Mouse (Mus musculus): ENCODE measurements around the gene Sergef. TPM values are rescaled to one million over a fixed set of nuclear protein-coding genes. Genes with fewer than 3 reads are reported as not detected.
"Not testable (repeated sequence)": the region's sequence is repeated elsewhere in the genome, so short reads cannot be mapped to it uniquely, and the experiment has no call there.

The Sergef gene
- polyA plus RNA-seq, 1 experiment from 2014 or later: 11.6 TPM

DNA sequence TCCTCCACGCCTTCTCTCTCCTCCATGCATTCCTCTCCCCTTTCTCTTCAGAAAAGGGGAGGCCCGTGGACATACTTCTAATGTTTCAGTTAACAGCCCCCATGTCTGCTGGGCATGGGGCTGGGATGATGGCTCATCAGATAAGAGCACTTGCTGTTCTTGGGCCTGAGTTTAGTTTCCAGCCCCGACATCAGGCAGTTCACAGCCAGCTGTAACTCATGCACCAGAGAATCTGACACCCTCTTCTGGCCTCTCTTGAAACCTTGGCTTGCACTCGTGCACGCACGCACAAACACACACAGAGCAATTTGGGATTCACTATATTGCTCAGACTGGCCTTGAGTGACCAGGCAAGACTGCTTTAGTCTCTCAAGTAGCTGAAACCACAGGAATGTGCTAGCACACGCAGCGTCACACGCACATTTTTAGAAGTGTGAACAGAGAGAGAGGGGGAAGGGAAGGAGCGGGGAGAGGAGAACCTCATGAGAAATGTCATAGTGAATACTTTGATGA, 32.6 kb upstream of the Sergef start, which contains the start of gene Tph1:
Gene Tph1 (minus strand): TSS at position 378 of the 513 bp plus-strand sequence.
- no peaks in the 10 kb centered on the region for H3K27me3 ChIP-seq (ENCODE audit: control insufficient read depth, insufficient read depth, low read length)
- ATAC-seq (replicated peaks; ENCODE audit: insufficient number of reproducible peaks, low FRiP score, low TSS enrichment, low read depth): no peak
- H3K27ac ChIP-seq (replicated peaks; ENCODE audit: low read depth, low read length): no peak within 1 kb of the TSS
- no peaks in the 10 kb centered on the region for H3K36me3 ChIP-seq (replicated peaks; ENCODE audit: control insufficient read depth, insufficient read depth, low read depth, low read length)
- DNase-seq (ENCODE audit: low spot score): no peak
- no peak within 1 kb of the TSS for H3K4me3 ChIP-seq (ENCODE audit: low read depth, low read length)
- no peaks in the 10 kb centered on the region for H3K9me3 ChIP-seq (replicated peaks; ENCODE audit: control insufficient read depth, low read length)
- 52% methylated on average over 10 of the region's 10 CpGs for WGBS
- H3K4me2 ChIP-seq (ENCODE audit: low read depth, low read length): no peak within 1 kb of the TSS
- H3K9ac ChIP-seq (replicated peaks; ENCODE audit: low read length): no peak within 1 kb of the TSS
- no peaks in the 10 kb centered on the region; the same call in 1 of the 2 replicates for H3K4me1 ChIP-seq (ENCODE audit: control insufficient read depth, insufficient read depth, low read length)

- no peak; the same call in 1 of the 2 replicates for ATAC-seq (replicated peaks; ENCODE audit: insufficient number of reproducible peaks, low FRiP score, low TSS enrichment, low read depth)
These were observed 27.6 kb upstream of the Sergef start for GRCm38 (mm10) chr7:46667256-46667655.

DNA sequence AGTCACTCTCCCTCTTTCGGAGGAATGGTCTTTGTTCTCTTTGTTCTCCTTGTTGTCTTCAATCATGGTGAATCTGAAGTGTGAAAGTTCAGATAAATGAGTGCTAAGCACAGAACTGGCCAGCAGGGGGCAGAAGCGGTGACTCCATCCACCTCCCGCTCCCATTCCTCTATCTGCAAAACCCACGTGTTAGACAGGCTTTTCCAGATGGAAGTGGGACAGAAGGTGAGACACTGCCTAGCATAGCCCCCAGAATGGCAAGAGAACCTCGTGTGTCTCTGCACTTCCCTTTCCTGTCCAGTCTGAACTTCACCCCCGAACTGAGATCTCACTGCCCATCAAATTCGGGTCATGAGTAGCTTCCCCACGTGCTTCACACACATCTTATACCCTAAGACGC, 25.6 kb upstream of the Sergef start:
- H3K9me3 ChIP-seq (replicated peaks; ENCODE audit: control insufficient read depth, low read length): no peaks in the 10 kb centered on the region
- no peak overlapping the region for H3K9ac ChIP-seq (replicated peaks; ENCODE audit: low read length)
- H3K36me3 ChIP-seq (replicated peaks; ENCODE audit: control insufficient read depth, insufficient read depth, low read depth, low read length): no peaks in the 10 kb centered on the region
- 37% methylated on average over 9 of the region's 9 CpGs for WGBS
- no peak overlapping the region for H3K4me3 ChIP-seq (ENCODE audit: low read depth, low read length)
- no peaks in the 10 kb centered on the region for H3K4me1 ChIP-seq (ENCODE audit: control insufficient read depth, insufficient read depth, low read length)
- no peak overlapping the region for H3K4me2 ChIP-seq (ENCODE audit: low read depth, low read length)
- no peak for ATAC-seq (replicated peaks; ENCODE audit: insufficient number of reproducible peaks, low FRiP score, low TSS enrichment, low read depth)
- peak; percentile 59 for DNase-seq (ENCODE audit: low spot score)
- H3K27me3 ChIP-seq (ENCODE audit: control insufficient read depth, insufficient read depth, low read length): no peaks in the 10 kb centered on the region
- no peak overlapping the region for H3K27ac ChIP-seq (replicated peaks; ENCODE audit: low read depth, low read length)

More at GRCm38 (mm10) chr7:46667256-46667655, 27.6 kb upstream of the Sergef start:
- Histone ChIP-seq H3K9ac (replicated peaks; ENCODE audit: low read length) (no peak overlapping the region), H3K36me3 (replicated peaks; ENCODE audit: control insufficient read depth, insufficient read depth, low read depth, low read length) (no peaks in the 10 kb centered on the region), H3K27ac (replicated peaks; ENCODE audit: low read depth, low read length) (no peak overlapping the region), H3K4me3 (ENCODE audit: low read depth, low read length) (no peak overlapping the region), H3K9me3 (replicated peaks; ENCODE audit: control insufficient read depth, low read length) (no peaks in the 10 kb centered on the region), H3K4me2 (ENCODE audit: low read depth, low read length) (peak overlapping the region; percentile 39), H3K4me1 (ENCODE audit: control insufficient read depth, insufficient read depth, low read length) (no peaks in the 10 kb centered on the region; the same call in 1 of the 2 replicates), H3K27me3 (ENCODE audit: control insufficient read depth, insufficient read depth, low read length) (no peaks in the 10 kb centered on the region)
- 1% methylated on average over 21 of the region's 21 CpGs for WGBS
- DNase-seq (ENCODE audit: low spot score): peak; percentile 55

- Histone ChIP-seq H3K36me3 (replicated peaks; ENCODE audit: control insufficient read depth, insufficient read depth, low read depth, low read length) (no peaks in the 10 kb centered on the region), H3K4me3 (ENCODE audit: low read depth, low read length) (no peak overlapping the region), H3K27me3 (ENCODE audit: control insufficient read depth, insufficient read depth, low read length) (no peaks in the 10 kb centered on the region), H3K9ac (replicated peaks; ENCODE audit: low read length) (no peak overlapping the region), H3K4me1 (ENCODE audit: control insufficient read depth, insufficient read depth, low read length) (no peaks in the 10 kb centered on the region), H3K4me2 (ENCODE audit: low read depth, low read length) (no peak overlapping the region), H3K27ac (replicated peaks; ENCODE audit: low read depth, low read length) (no peak overlapping the region), H3K9me3 (replicated peaks; ENCODE audit: control insufficient read depth, low read length) (no peaks in the 10 kb centered on the region)
- DNase-seq (ENCODE audit: low spot score) (no peak), ATAC-seq (replicated peaks; ENCODE audit: insufficient number of reproducible peaks, low FRiP score, low TSS enrichment, low read depth) (no peak)
- 41% methylated on average over 18 of the region's 18 CpGs for WGBS
These were observed 22.0 kb upstream of the Sergef start for GRCm38 (mm10) chr7:46661591-46662090.

- DNase-seq (ENCODE audit: low spot score) (no peak), ATAC-seq (replicated peaks; ENCODE audit: insufficient number of reproducible peaks, low FRiP score, low TSS enrichment, low read depth) (no peak)
- Histone ChIP-seq H3K4me3 (ENCODE audit: low read depth, low read length) (no peak overlapping the region), H3K4me1 (ENCODE audit: control insufficient read depth, insufficient read depth, low read length) (no peaks in the 10 kb centered on the region), H3K4me2 (ENCODE audit: low read depth, low read length) (no peak overlapping the region), H3K9ac (replicated peaks; ENCODE audit: low read length) (no peak overlapping the region), H3K36me3 (replicated peaks; ENCODE audit: control insufficient read depth, insufficient read depth, low read depth, low read length) (no peaks in the 10 kb centered on the region), H3K27ac (replicated peaks; ENCODE audit: low read depth, low read length) (no peak overlapping the region), H3K27me3 (ENCODE audit: control insufficient read depth, insufficient read depth, low read length) (no peaks in the 10 kb centered on the region), H3K9me3 (replicated peaks; ENCODE audit: control insufficient read depth, low read length) (no peaks in the 10 kb centered on the region)
- WGBS: 67% methylated on average over 2 of the region's 2 CpGs
These were observed 12.7 kb upstream of the Sergef start for GRCm38 (mm10) chr7:46652279-46652678.

GRCm38 (mm10) chr7:46650231-46650630, 10.6 kb upstream of the Sergef start:
- not testable (repeated sequence) for H3K4me3 ChIP-seq (ENCODE audit: low read depth, low read length); H3K9me3 ChIP-seq (replicated peaks; ENCODE audit: control insufficient read depth, low read length); H3K27ac ChIP-seq (replicated peaks; ENCODE audit: low read depth, low read length); H3K27me3 ChIP-seq (ENCODE audit: control insufficient read depth, insufficient read depth, low read length); H3K4me2 ChIP-seq (ENCODE audit: low read depth, low read length); H3K4me1 ChIP-seq (ENCODE audit: control insufficient read depth, insufficient read depth, low read length); H3K36me3 ChIP-seq (replicated peaks; ENCODE audit: control insufficient read depth, insufficient read depth, low read depth, low read length); H3K9ac ChIP-seq (replicated peaks; ENCODE audit: low read length); ATAC-seq (replicated peaks; ENCODE audit: insufficient number of reproducible peaks, low FRiP score, low TSS enrichment, low read depth)
- 50% methylated on average over 5 of the region's 5 CpGs for WGBS
- DNase-seq (ENCODE audit: low spot score): peak; percentile 64

- 67% methylated on average over 4 of the region's 4 CpGs for WGBS
- DNase-seq (ENCODE audit: low spot score) (no peak), ATAC-seq (replicated peaks; ENCODE audit: insufficient number of reproducible peaks, low FRiP score, low TSS enrichment, low read depth) (no peak)
- Histone ChIP-seq H3K27me3 (ENCODE audit: control insufficient read depth, insufficient read depth, low read length) (no peaks in the 10 kb centered on the region), H3K36me3 (replicated peaks; ENCODE audit: control insufficient read depth, insufficient read depth, low read depth, low read length) (no peaks in the 10 kb centered on the region), H3K27ac (replicated peaks; ENCODE audit: low read depth, low read length) (no peak overlapping the region), H3K4me1 (ENCODE audit: control insufficient read depth, insufficient read depth, low read length) (no peaks in the 10 kb centered on the region), H3K9me3 (replicated peaks; ENCODE audit: control insufficient read depth, low read length) (no peaks in the 10 kb centered on the region), H3K4me2 (ENCODE audit: low read depth, low read length) (no peak overlapping the region), H3K4me3 (ENCODE audit: low read depth, low read length) (no peak overlapping the region), H3K9ac (replicated peaks; ENCODE audit: low read length) (no peak overlapping the region)
These were observed 9.0 kb upstream of the Sergef start for GRCm38 (mm10) chr7:46648431-46649140.

DNA sequence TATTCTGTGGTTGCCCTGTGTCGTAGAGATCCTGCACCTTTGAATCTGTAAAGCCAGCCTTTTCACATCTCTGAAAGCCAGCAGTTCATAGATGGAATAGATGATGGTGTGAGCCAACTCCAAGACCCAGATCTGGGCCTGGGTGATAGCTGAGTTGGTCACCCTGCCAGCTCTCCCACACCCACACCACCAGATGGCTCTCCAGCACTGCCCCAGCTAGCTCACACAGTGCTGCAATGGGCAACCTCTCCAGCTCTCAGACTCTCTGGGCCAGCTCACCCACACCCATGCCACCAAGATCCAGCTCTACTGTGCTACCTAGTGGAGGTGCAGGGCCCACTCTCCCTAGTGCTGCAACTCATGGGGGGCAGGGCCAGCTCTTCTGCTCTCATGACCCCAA, 3.6 kb upstream of the Sergef start:
- 80% methylated on average over 1 of the region's 1 CpGs for WGBS
- no peak for ATAC-seq (replicated peaks; ENCODE audit: insufficient number of reproducible peaks, low FRiP score, low TSS enrichment, low read depth)

More for the DNA sequence above, 3.6 kb upstream of the Sergef start:
- Histone ChIP-seq H3K4me2 (ENCODE audit: low read depth, low read length) (no peak overlapping the region), H3K36me3 (replicated peaks; ENCODE audit: control insufficient read depth, insufficient read depth, low read depth, low read length) (no peaks in the 10 kb centered on the region), H3K4me3 (ENCODE audit: low read depth, low read length) (no peak overlapping the region), H3K27me3 (ENCODE audit: control insufficient read depth, insufficient read depth, low read length) (no peaks in the 10 kb centered on the region), H3K27ac (replicated peaks; ENCODE audit: low read depth, low read length) (no peak overlapping the region), H3K9ac (replicated peaks; ENCODE audit: low read length) (no peak overlapping the region), H3K4me1 (ENCODE audit: control insufficient read depth, insufficient read depth, low read length) (no peaks in the 10 kb centered on the region), H3K9me3 (replicated peaks; ENCODE audit: control insufficient read depth, low read length) (no peaks in the 10 kb centered on the region)
- DNase-seq (ENCODE audit: low spot score): no peak

All from embryonic facial prominence, embryonic 11.5 days (tissue).